Mouse (Mus musculus): ENCODE measurements around the gene Olfr1112.
"Not testable (repeated sequence)": the region's sequence is repeated elsewhere in the genome, so short reads cannot be mapped to it uniquely, and the experiment has no call there.

Olfr1112 gene

DNA sequence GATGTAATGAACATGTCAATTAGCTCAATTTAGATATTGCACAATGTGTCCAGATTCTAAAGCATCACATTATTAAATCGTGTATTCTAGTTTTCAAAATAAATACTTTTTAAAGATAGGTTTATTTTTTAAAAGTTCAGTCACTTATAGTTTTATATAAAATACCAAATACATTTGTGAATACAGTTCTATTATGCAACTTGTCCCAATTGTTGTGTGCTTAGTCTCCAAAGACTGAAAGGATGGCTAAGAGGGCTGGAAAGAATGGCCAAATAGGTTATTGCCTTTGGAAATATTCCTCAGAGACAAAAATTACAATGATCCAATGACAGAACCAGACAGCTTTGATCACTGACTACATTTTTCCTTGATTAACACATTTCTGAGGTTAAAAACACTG is at the start of gene Olfr1112:
Olfr1112 (plus strand) TSS at position 301 of the 400 bp plus-strand sequence.
- DNase-seq (ENCODE audit: low read depth, low spot score) = no peak
- no peaks in the 10 kb centered on the region for H3K36me3 ChIP-seq (ENCODE audit: control insufficient read depth, insufficient read depth, low read length, poor library complexity, severe bottlenecking)
- no peaks in the 10 kb centered on the region for H3K27me3 ChIP-seq (ENCODE audit: control insufficient read depth, insufficient read depth, low read length, poor library complexity, severe bottlenecking)

DNA sequence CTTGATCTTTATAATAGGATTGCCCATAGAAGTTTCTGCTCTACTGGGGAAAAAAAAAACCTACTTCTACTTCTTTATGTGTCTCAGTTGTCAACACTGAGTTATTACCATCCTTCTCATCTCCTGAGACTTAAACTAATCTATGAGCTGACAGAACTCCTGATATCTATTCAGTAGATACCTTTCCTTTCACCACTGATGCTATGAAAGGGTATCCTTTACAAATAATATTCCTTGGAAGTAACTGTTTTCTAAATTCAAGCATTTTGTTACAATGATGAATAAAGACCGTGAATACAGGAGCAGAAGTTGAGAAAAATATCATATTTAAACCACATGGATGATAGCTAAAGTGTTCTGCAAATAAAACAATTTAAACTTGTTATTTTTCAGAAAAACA is 47.4 kb upstream of the Olfr1112 start, which contains the start of gene Olfr1110:
Olfr1110 (minus strand) TSS at position 101 of the 400 bp plus-strand sequence.
- DNase-seq (ENCODE audit: low read depth, low spot score) = no peak
- H3K36me3 ChIP-seq (ENCODE audit: control insufficient read depth, insufficient read depth, low read length, poor library complexity, severe bottlenecking) = no peaks in the 10 kb centered on the region
- no peaks in the 10 kb centered on the region for H3K27me3 ChIP-seq (ENCODE audit: control insufficient read depth, insufficient read depth, low read length, poor library complexity, severe bottlenecking)

DNA sequence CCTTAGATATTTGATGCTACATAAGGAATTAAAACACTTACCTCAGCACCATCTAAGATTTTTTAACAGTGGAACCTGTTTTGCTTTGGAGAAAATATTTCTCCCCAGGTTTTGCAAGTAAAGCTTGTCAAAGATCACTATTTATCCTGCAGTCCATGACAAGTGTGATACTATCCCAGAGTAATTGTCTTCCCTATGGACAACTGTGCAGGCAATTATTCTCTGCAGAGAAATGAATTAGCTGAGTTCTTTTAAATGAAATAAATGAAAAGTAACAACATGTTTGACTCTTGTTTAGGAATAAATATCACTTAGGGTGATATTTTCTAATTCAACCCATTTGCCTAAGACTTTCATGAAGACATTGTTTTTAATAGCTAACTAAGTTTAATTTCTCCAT is 35.1 kb upstream of the Olfr1112 start, which contains the start of gene Olfr1111:
Olfr1111 (minus strand) TSS at position 101 of the 400 bp plus-strand sequence.
- no peaks in the 10 kb centered on the region for H3K36me3 ChIP-seq (ENCODE audit: control insufficient read depth, insufficient read depth, low read length, poor library complexity, severe bottlenecking)
- no peak for DNase-seq (ENCODE audit: low read depth, low spot score)

DNA sequence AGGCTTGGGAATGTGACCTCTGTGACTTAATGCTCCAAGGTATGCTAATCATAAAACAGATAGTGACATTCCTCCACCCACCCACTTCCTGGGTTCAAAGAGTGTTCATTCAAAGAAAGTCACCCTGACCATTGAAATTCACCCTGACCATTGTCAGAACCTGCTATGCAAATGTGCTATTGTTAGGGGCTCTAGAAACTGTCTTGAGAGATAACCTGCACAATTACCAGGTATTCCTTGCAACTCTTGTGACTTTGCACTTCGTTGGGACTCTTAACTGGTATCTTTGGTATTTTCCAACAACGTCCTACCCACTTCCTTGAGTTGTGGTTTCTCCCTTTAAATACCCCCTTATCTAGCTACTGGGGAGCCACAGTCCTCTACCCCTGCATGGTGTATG is 19.9 kb upstream of the Olfr1112 start:
- DNase-seq (ENCODE audit: low read depth, low spot score); H3K27me3 ChIP-seq (ENCODE audit: control insufficient read depth, insufficient read depth, low read length, poor library complexity, severe bottlenecking); H3K36me3 ChIP-seq (ENCODE audit: control insufficient read depth, insufficient read depth, low read length, poor library complexity, severe bottlenecking): not testable (repeated sequence)

More for the DNA sequence above, 35.1 kb upstream of the Olfr1112 start, which contains the start of gene Olfr1111:
- no peaks in the 10 kb centered on the region for H3K27me3 ChIP-seq (ENCODE audit: control insufficient read depth, insufficient read depth, low read length, poor library complexity, severe bottlenecking)

DNA sequence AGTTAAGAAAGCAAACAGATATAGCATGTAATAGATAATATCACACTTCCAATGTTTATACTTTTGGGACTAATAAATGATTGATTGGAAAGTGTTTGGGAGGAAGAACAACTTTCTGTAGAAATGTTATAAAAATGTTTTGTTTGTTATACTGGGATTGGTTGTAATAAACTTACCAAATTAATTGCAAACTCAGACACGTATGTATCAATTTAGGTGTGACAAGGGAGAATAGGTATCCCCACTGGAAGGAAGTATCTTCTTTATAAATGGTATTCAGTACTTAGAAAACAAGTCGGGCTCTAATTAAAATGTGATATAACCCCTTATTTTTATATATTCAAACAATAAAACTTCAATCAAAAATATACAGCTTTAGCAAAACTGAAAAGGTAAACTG is 21.1 kb downstream of the Olfr1112 start, which contains the start of gene Olfr1113:
Olfr1113 (plus strand) TSS at position 301 of the 400 bp plus-strand sequence.
- no peaks in the 10 kb centered on the region for H3K36me3 ChIP-seq (ENCODE audit: control insufficient read depth, insufficient read depth, low read length, poor library complexity, severe bottlenecking)
- no peak for DNase-seq (ENCODE audit: low read depth, low spot score)
- H3K27me3 ChIP-seq (ENCODE audit: control insufficient read depth, insufficient read depth, low read length, poor library complexity, severe bottlenecking) = no peaks in the 10 kb centered on the region

Measured in splenic B cell, adult 2 months (primary cell).